Mouse (Mus musculus) heart, postnatal 0 days (tissue): Measurements from ENCODE around the gene Pex14.

Experiments used
- CTCF ChIP-seq: IDR thresholded peaks from 2 replicates; pipeline ENCODE4 v1.5.1; 2016; ENCODE audit warnings: antibody characterized with exemption, control low read depth, low read depth
- EP300 ChIP-seq: IDR thresholded peaks from 2 replicates; pipeline ENCODE4 v1.6.1; 2016; ENCODE audit warnings: antibody characterized with exemption, low read depth

- TF ChIP-seq CTCF: no peak
- TF ChIP-seq EP300: no peak
These were observed 49.5 kb upstream of the Pex14 start for GRCm38 (mm10) chr4:149149196-149149595.
